Mouse (Mus musculus) heart, embryonic 10.5 days (tissue): ENCODE measurements around the gene Plekha5. TPM values are rescaled to one million over a fixed set of nuclear protein-coding genes. Genes with fewer than 3 reads are reported as not detected.

Experiments used
- DNase-seq: peaks from one replicate; pipeline ENCODE4 v3.0.0-alpha.2; 2017; ENCODE audit warnings: low spot score
- H3K27ac ChIP-seq: fragments of 300-500 bp; sonication (generic); 2 replicates; pipeline ENCODE4 v1.5.1; 2016; ENCODE audit warnings: mild to moderate bottlenecking
- H3K27me3 ChIP-seq: fragments of 300-500 bp; sonication (generic); 2 replicates; pipeline ENCODE4 v1.6.1; 2016; ENCODE audit warnings: mild to moderate bottlenecking; ENCODE audit not compliant: poor library complexity, insufficient read depth, severe bottlenecking
- H3K36me3 ChIP-seq: fragments of 300-500 bp; sonication (generic); 2 replicates; pipeline ENCODE4 v1.6.1; 2016; ENCODE audit warnings: mild to moderate bottlenecking, moderate library complexity
- H3K4me1 ChIP-seq: fragments of 300-500 bp; sonication (generic); 2 replicates; pipeline ENCODE4 v1.6.1; 2016; ENCODE audit warnings: mild to moderate bottlenecking
- H3K4me3 ChIP-seq: fragments of 300-500 bp; sonication (generic); 2 replicates; pipeline ENCODE4 v1.5.1; 2016; ENCODE audit warnings: mild to moderate bottlenecking, moderate library complexity
- H3K9me3 ChIP-seq: fragments of 300-500 bp; sonication (generic); 2 replicates; pipeline ENCODE4 v1.6.1; 2016; ENCODE audit warnings: mild to moderate bottlenecking, moderate library complexity
- WGBS: fragments of 180-500 bp; shearing (Covaris S2); methylation state at CpG from one replicate; pipeline ENCODE4 v1.1.7; 2016; 5-methylcytosine and 5-hydroxymethylcytosine counted together
- polyA plus RNA-seq: library from polyadenylated mRNA; unstranded; fragments of >200 nt; fragmentation: Nextera tagmentation; extraction: Ambion mirVana; gene quantifications from 2 replicates; pipeline ENCODE4 v1.2.1, GENCODE M21; 2016

Plekha5 gene
- polyA plus RNA-seq, 1 experiment from 2014 or later = 33.8 TPM

GRCm38 (mm10) chr6:140465946-140466646 is 42.2 kb downstream of the Plekha5 start:
- Histone ChIP-seq H3K4me1 (no peaks in the 10 kb centered on the region), H3K4me3 (no peak overlapping the region), H3K36me3 (no peaks in the 10 kb centered on the region), H3K27ac (no peak overlapping the region), H3K9me3 (no peaks in the 10 kb centered on the region), H3K27me3 (no peaks in the 10 kb centered on the region)
- DNase-seq = no peak
- WGBS = 85% methylated on average over 9 of the region's 9 CpGs

- Histone ChIP-seq H3K4me1 (0 out of 2 replicates have a peak, but pooled peaks cover 3% of the 10 kb centered on the region), H3K27ac (no peak overlapping the region), H3K27me3 (no peaks in the 10 kb centered on the region), H3K36me3 (no peaks in the 10 kb centered on the region), H3K9me3 (no peaks in the 10 kb centered on the region), H3K4me3 (no peak overlapping the region)
- no peak for DNase-seq
- 91% methylated on average over 6 of the region's 6 CpGs for WGBS
Measured at GRCm38 (mm10) chr6:140466841-140467240, 43.0 kb downstream of the Plekha5 start.

- no peak overlapping the region for H3K4me3 ChIP-seq
Measured at GRCm38 (mm10) chr6:140467851-140468250, 44.0 kb downstream of the Plekha5 start.

GRCm38 (mm10) chr6:140469791-140470190 is 45.9 kb downstream of the Plekha5 start:
- H3K4me1 ChIP-seq = 0 out of 2 replicates have a peak, but pooled peaks cover 3% of the 10 kb centered on the region
- 90% methylated on average over 6 of the region's 6 CpGs for WGBS
- no peak overlapping the region for H3K27ac ChIP-seq
- no peak overlapping the region for H3K4me3 ChIP-seq
- DNase-seq = no peak
- no peaks in the 10 kb centered on the region for H3K36me3 ChIP-seq
- H3K27me3 ChIP-seq = no peaks in the 10 kb centered on the region
- no peaks in the 10 kb centered on the region for H3K9me3 ChIP-seq

More at GRCm38 (mm10) chr6:140467851-140468250, 44.0 kb downstream of the Plekha5 start:
- 0 out of 2 replicates have a peak, but pooled peaks cover 3% of the 10 kb centered on the region for H3K4me1 ChIP-seq
- no peaks in the 10 kb centered on the region for H3K9me3 ChIP-seq
- no peak for DNase-seq
- no peaks in the 10 kb centered on the region for H3K27me3 ChIP-seq
- 91% methylated on average over 12 of the region's 12 CpGs for WGBS
- H3K36me3 ChIP-seq = no peaks in the 10 kb centered on the region
- no peak overlapping the region for H3K27ac ChIP-seq

- H3K27me3 ChIP-seq = no peaks in the 10 kb centered on the region
- H3K4me1 ChIP-seq = peaks cover 5% of the 10 kb centered on the region; the same call in 1 of the 2 replicates
- H3K9me3 ChIP-seq = no peaks in the 10 kb centered on the region
- no peaks in the 10 kb centered on the region for H3K36me3 ChIP-seq
- no peak for DNase-seq
- 68% methylated on average over 5 of the region's 5 CpGs for WGBS
- no peak overlapping the region for H3K27ac ChIP-seq
- H3K4me3 ChIP-seq = no peak overlapping the region
Measured at GRCm38 (mm10) chr6:140471751-140472150, 47.9 kb downstream of the Plekha5 start.

GRCm38 (mm10) chr6:140472345-140472744 is 48.5 kb downstream of the Plekha5 start:
- Histone ChIP-seq H3K4me1 (peaks cover 10% of the 10 kb centered on the region; the same call in 1 of the 2 replicates), H3K36me3 (no peaks in the 10 kb centered on the region), H3K9me3 (no peaks in the 10 kb centered on the region), H3K27me3 (no peaks in the 10 kb centered on the region), H3K27ac (no peak overlapping the region), H3K4me3 (no peak overlapping the region)
- no peak for DNase-seq
- 61% methylated on average over 4 of the region's 4 CpGs for WGBS

- 86% methylated on average over 9 of the region's 9 CpGs for whole genome bisulfite sequencing
- H3K4me1 ChIP-seq = peaks cover 10% of the 10 kb centered on the region; the same call in 1 of the 2 replicates
Measured at GRCm38 (mm10) chr6:140475393-140476087, 51.7 kb downstream of the Plekha5 start.

GRCm38 (mm10) chr6:140476981-140477380 is 53.1 kb downstream of the Plekha5 start:
- Histone ChIP-seq H3K27me3 (no peaks in the 10 kb centered on the region), H3K36me3 (no peaks in the 10 kb centered on the region), H3K4me1 (peaks cover 12% of the 10 kb centered on the region), H3K27ac (no peak overlapping the region), H3K4me3 (no peak overlapping the region), H3K9me3 (no peaks in the 10 kb centered on the region)
- no peak for DNase-seq
- 48% methylated on average over 2 of the region's 2 CpGs for WGBS

More at GRCm38 (mm10) chr6:140475393-140476087, 51.7 kb downstream of the Plekha5 start:
- H3K9me3 ChIP-seq = no peaks in the 10 kb centered on the region
- no peak overlapping the region for H3K27ac ChIP-seq
- no peak overlapping the region for H3K4me3 ChIP-seq
- no peak for DNase-seq
- no peaks in the 10 kb centered on the region for H3K36me3 ChIP-seq
- no peaks in the 10 kb centered on the region for H3K27me3 ChIP-seq

GRCm38 (mm10) chr6:140478031-140478430 is 54.2 kb downstream of the Plekha5 start:
- Histone ChIP-seq H3K4me1 (peaks cover 20% of the 10 kb centered on the region), H3K9me3 (no peaks in the 10 kb centered on the region), H3K27ac (no peak overlapping the region), H3K4me3 (no peak overlapping the region), H3K27me3 (no peaks in the 10 kb centered on the region), H3K36me3 (no peaks in the 10 kb centered on the region)
- 69% methylated on average over 7 of the region's 7 CpGs for WGBS
- DNase-seq = no peak

- DNase-seq = no peak
- H3K4me3 ChIP-seq = no peak overlapping the region
- H3K27me3 ChIP-seq = no peaks in the 10 kb centered on the region
- H3K9me3 ChIP-seq = no peaks in the 10 kb centered on the region
- 91% methylated on average over 5 of the region's 5 CpGs for WGBS
- no peak overlapping the region for H3K27ac ChIP-seq
- peaks cover 27% of the 10 kb centered on the region for H3K4me1 ChIP-seq
- no peaks in the 10 kb centered on the region for H3K36me3 ChIP-seq
Measured at GRCm38 (mm10) chr6:140478943-140479342, 55.1 kb downstream of the Plekha5 start.

- Histone ChIP-seq H3K4me1 (peaks cover 34% of the 10 kb centered on the region), H3K36me3 (no peaks in the 10 kb centered on the region), H3K4me3 (no peak overlapping the region), H3K9me3 (no peaks in the 10 kb centered on the region), H3K27me3 (no peaks in the 10 kb centered on the region), H3K27ac (no peak overlapping the region)
- no peak for DNase-seq
- WGBS = 90% methylated on average over 10 of the region's 10 CpGs
Measured at GRCm38 (mm10) chr6:140480425-140481081, 56.7 kb downstream of the Plekha5 start.

- 41% methylated on average over 7 of the region's 7 CpGs for WGBS
- Histone ChIP-seq H3K27ac (no peak overlapping the region), H3K9me3 (no peaks in the 10 kb centered on the region), H3K36me3 (no peaks in the 10 kb centered on the region), H3K4me3 (no peak overlapping the region), H3K4me1 (peaks cover 32% of the 10 kb centered on the region), H3K27me3 (no peaks in the 10 kb centered on the region)
- peak; percentile 83 for DNase-seq
Measured at GRCm38 (mm10) chr6:140481701-140482460, 58.0 kb downstream of the Plekha5 start.
